Comparison of ENCODE assay signal across 7 mouse cellular contexts in genomic region chr11:20062801-20063200, GRCm38 (mm10). TPM values are rescaled to one million over a fixed set of nuclear protein-coding genes. Genes with fewer than 3 reads are reported as not detected.
DNase-seq lines count a peak whose midpoint lies in the region; ATAC-seq and TF ChIP-seq lines count a peak whose summit lies in the region.
"Not testable (repeated sequence)": the region's sequence is repeated elsewhere in the genome, so short reads cannot be mapped to it uniquely, and the experiment has no call there.

No protein-coding gene starts in this region.

- peaks cover 11% of the 10 kb centered on the region for H3K4me1 ChIP-seq in cerebellum, adult 2 months (ENCODE audit: control insufficient read depth, insufficient read depth, low read length)
- peaks cover 18% of the 10 kb centered on the region for H3K4me1 ChIP-seq in forebrain, embryonic 13.5 days

- not testable (repeated sequence) for H3K9me3 ChIP-seq in forebrain, embryonic 13.5 days (replicated peaks)

- H3K4me2 ChIP-seq in forebrain, embryonic 13.5 days, result not testable (repeated sequence)

- H3K36me3 ChIP-seq in forebrain, embryonic 13.5 days (ENCODE audit: poor library complexity, severe bottlenecking), result peaks cover 43% of the 10 kb centered on the region

- H3K27me3 ChIP-seq in cerebellum, adult 2 months (ENCODE audit: control insufficient read depth, insufficient read depth, low read length); forebrain, embryonic 13.5 days: not testable (repeated sequence)

- 0 out of 2 replicates have a peak, but pooled peaks have one; percentile 24 for ATAC-seq in forebrain, embryonic 13.5 days

- not testable (repeated sequence) for TF ChIP-seq POLR2A in cerebellum, adult 2 months (IDR thresholded peaks at IDR 0.05; ENCODE audit: borderline replicate concordance, insufficient read depth, low read length)

- TF ChIP-seq CTCF in cerebellum, adult 2 months (IDR thresholded peaks at IDR 0.05; ENCODE audit: borderline replicate concordance, insufficient read depth, low read depth, low read length), result not testable (repeated sequence)

- not testable (repeated sequence) for H3K9ac ChIP-seq in forebrain, embryonic 13.5 days

- H3K4me3 ChIP-seq in cerebellum, adult 2 months (replicated peaks; ENCODE audit: insufficient read depth, low read depth, low read length); forebrain, embryonic 13.5 days: not testable (repeated sequence)

- not testable (repeated sequence) for H3K27ac ChIP-seq in cerebellum, adult 2 months (ENCODE audit: insufficient read depth, low read length); forebrain, embryonic 13.5 days

- 28% methylated on average over 9 of the region's 9 CpGs for WGBS in cerebellum, adult 2 months
- 87% methylated on average over 9 of the region's 9 CpGs for WGBS in forebrain, embryonic 13.5 days

- DNase-seq in Muller cell, postnatal 12 days (ENCODE audit: inconsistent ontology term), result peak; percentile 45
- peak; percentile 22 for DNase-seq in ZHBTc4 (ENCODE audit: low read depth, low spot score)
- peak; percentile 52 for DNase-seq in adrenal gland, adult 2 months
- peak; percentile 22 for DNase-seq in adrenal gland, postnatal 10 days
- DNase-seq in adrenal gland, postnatal 25 days, result peak; percentile 31
- peak; percentile 29 to 55 for DNase-seq in cerebellum, adult 2 months

RNA-seq across cellular contexts. Expression of gene Actr2, which starts 49.9 kb away (rescaled TPM):
- total RNA-seq in adrenal gland, adult 2 months (2021), result 100 to 1,000 TPM; 109 to 140 TPM
- polyA plus RNA-seq in adrenal gland, adult 2 months (2012; rRNA removed), result 4.4 and 5.0 TPM in 2 replicates
- total RNA-seq in adrenal gland, postnatal 10 days (2021), result 100 to 1,000 TPM; 102 to 107 TPM
- total RNA-seq in adrenal gland, postnatal 25 days (2021), result 121 and 131 TPM in 2 replicates
- 105 and 107 TPM in 2 replicates for polyA plus RNA-seq in cerebellum, adult 2 months (2012; rRNA removed)
- 148 and 166 TPM in 2 replicates for polyA plus RNA-seq in forebrain, embryonic 13.5 days (2015; fragmentation: Nextera tagmentation; extraction: Ambion mirVana)
